Mouse (Mus musculus): ENCODE data around the gene Gm4070.
"Not testable (repeated sequence)": the region's sequence is repeated elsewhere in the genome, so short reads cannot be mapped to it uniquely, and the experiment has no call there.

The Gm4070 gene

DNA sequence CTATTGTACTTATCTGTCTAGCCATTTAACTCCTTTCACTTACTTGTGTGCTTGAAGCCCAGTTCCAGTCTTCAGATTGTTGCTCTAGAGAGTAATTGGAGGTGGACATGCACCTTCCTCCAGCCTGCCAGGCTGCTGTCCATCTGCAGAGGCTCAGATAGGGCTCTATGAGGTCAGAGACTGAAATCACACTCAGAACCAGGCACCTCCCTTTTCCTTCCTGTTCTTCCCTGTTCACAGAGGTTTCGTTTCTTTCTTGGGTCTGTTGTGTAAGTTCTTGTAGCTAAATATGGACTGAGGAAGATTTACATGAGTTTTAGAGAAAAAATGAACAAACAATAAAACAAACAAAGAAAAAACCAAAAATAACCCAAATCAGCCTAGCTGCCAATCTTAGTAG lies at the start of gene Gm4070:
Gene Gm4070 (minus strand): TSS at position 156 of the 400 bp plus-strand sequence.
- in situ Hi-C loops (cut with MseI, MboI): not testable (repeated sequence)

GRCm38 (mm10) chr7:105954540-105954939 lies 773 bp upstream of the Gm4070 start:
- in situ Hi-C loops (cut with MseI, MboI): not testable (repeated sequence)

DNA sequence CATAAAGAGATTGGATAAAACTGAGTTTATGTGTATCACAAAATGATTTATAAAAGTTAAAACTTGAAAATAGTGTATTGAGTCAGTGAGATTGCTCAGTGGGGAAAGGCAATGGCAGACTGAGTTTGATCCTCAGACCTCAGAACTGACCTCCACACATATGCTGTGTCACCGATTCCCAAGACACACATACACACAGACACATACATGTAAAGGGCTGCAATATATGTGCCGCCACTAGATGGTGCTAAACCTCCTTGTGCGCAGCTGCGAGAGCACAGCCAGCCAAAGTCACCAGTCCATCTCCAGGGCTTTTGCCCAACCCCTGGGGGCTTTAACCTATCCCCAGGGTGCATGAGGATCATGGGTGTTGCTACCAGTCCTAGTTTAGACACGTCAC lies 1.4 kb downstream of the Gm4070 start:
- in situ Hi-C loops (cut with MseI, MboI): not testable (repeated sequence)

GRCm38 (mm10) chr7:105945238-105945637 lies 8.5 kb downstream of the Gm4070 start:
- in situ Hi-C loops (cut with MseI, MboI): not testable (repeated sequence)

DNA sequence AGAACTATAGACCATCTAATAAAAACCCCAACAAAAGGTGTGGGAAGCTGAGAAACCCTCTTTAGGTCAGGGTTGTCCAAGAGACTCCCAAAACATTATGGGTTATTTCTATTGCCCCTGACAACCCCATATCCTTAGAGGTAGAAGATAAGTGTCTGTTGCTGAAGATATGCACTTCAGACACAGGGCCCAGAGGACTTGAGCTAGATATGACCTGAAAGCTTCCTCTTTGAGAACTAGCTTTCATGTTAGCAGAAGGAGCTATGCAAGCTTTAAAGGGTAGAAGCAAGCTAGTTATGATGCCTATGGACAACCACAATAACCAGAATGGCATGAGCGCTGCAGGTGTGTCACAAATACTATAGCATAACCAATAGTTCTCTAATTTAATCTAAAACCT lies 21.6 kb downstream of the Gm4070 start:
- in situ Hi-C loops (cut with MseI, MboI): not testable (repeated sequence)

DNA sequence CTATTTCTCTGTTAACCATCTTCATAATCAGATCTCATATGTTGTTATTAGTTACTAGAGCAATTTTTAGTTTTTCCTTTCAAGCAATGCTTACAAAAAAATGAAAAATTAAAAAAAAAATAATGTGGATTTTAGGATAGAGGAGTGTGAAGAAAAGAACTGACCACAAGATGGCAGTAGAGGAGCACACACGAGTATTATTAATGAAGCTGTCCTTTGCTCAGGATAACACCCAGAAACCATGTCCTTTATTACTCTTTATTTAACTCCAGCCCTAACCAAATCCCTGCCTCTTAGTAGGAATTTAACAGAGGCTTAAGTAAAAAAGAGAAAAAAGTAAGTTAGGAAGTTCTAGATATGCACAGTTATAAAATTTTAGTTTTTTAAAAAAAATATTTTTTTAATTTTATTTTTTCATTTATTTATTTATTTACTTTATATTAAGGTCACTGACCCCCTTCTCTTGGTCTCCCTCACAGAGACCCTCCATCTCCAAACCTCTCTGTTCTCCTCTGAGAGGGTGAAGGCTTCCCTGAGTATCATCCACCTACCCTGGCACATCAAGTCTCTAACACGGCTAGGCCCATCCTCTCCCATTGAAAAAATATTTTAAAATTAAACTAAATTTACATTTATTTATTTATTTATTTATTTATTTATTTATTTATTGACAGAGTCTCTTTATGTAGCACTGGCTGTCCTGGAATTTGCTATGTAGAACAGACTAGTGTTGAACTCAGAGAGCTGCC lies 70.0 kb downstream of the Gm4070 start:
- in situ Hi-C loops (cut with MseI, MboI): not testable (repeated sequence)

DNA sequence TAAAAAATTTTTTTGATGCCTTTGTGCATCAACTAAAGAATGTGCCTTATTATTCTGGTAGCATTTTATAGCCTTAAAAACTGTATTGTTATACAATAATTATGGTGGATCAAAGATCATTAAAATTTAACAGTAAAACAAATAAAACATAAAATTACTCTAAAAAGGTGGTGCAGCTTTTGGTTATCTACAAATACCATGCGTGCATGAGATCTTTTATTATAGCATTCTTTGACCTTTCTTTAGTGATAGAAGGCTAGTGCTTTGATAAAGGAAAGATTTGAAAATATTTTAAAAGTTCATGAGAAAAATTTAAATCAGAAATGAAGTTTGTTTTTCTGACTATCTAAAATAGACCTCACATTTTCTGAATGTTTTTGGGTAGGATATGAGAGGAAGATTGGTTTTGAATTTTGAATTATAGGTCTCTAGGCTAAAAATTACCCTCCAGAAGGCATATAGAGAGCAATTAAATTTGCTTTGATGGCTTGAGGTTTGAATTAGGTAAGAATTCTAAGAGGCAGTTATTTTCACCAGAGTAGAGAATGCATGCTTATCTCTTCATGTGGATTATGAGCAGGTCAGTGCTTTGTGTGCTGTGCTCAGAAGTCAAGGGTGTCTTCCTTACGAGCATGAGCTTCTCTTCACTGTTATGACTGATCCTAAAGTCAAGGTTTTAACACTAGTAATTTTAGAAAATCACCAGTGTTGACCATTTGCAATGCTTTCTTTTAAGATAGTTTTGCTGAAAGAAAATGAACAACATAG lies 73.9 kb downstream of the Gm4070 start:
- in situ Hi-C loops (cut with MseI, MboI): not testable (repeated sequence)

- in situ Hi-C loops (cut with MseI, MboI): not testable (repeated sequence)
Measured at GRCm38 (mm10) chr7:105855718-105856560, 97.8 kb downstream of the Gm4070 start.
